Mouse (Mus musculus) olfactory bulb, adult 2 months (tissue): ENCODE measurements around the gene Prmt9. TPM values are rescaled to one million over a fixed set of nuclear protein-coding genes. Genes with fewer than 3 reads are reported as not detected.

Source experiments
- H3K27ac ChIP-seq: fragments of 200-500 bp; 2 replicates; pipeline ENCODE4 v1.5.1; 2012; ENCODE audit warnings: low read depth, low read length; ENCODE audit not compliant: insufficient read depth
- H3K4me1 ChIP-seq: fragments of 200-500 bp; 2 replicates; pipeline ENCODE4 v1.6.1; 2012; ENCODE audit warnings: low read length; ENCODE audit not compliant: control insufficient read depth, insufficient read depth
- H3K4me3 ChIP-seq: fragments of 200-500 bp; 2 replicates; pipeline ENCODE4 v1.5.1; 2012; ENCODE audit warnings: mild to moderate bottlenecking, low read depth, low read length, moderate library complexity; ENCODE audit not compliant: insufficient read depth
- CTCF ChIP-seq: fragments of 200-500 bp; IDR thresholded peaks from 2 replicates; pipeline ENCODE4 v1.5.1; 2012; ENCODE audit warnings: low read depth, mild to moderate bottlenecking, low read length, moderate library complexity; ENCODE audit not compliant: insufficient read depth
- POLR2A ChIP-seq: fragments of 200-500 bp; IDR thresholded peaks from 2 replicates; pipeline ENCODE4 v1.6.1; 2012; ENCODE audit warnings: mild to moderate bottlenecking, low read depth, low read length, moderate library complexity; ENCODE audit not compliant: insufficient read depth
- WGBS: fragments of 180-500 bp; shearing (Covaris S2); methylation state at CpG from one replicate; pipeline ENCODE4 v1.1.7; 2018; 5-methylcytosine and 5-hydroxymethylcytosine counted together
- polyA plus RNA-seq: library from polyadenylated mRNA; stranded (reverse); fragments of >200 nt; gene quantifications from 2 replicates; pipeline ENCODE4 v1.2.4, GENCODE M21; 2012; ENCODE audit warnings: low replicate concordance; ENCODE audit not compliant: missing spikeins, insufficient read depth, insufficient read length

Prmt9 gene
- not detected in 2 replicates for polyA plus RNA-seq

DNA sequence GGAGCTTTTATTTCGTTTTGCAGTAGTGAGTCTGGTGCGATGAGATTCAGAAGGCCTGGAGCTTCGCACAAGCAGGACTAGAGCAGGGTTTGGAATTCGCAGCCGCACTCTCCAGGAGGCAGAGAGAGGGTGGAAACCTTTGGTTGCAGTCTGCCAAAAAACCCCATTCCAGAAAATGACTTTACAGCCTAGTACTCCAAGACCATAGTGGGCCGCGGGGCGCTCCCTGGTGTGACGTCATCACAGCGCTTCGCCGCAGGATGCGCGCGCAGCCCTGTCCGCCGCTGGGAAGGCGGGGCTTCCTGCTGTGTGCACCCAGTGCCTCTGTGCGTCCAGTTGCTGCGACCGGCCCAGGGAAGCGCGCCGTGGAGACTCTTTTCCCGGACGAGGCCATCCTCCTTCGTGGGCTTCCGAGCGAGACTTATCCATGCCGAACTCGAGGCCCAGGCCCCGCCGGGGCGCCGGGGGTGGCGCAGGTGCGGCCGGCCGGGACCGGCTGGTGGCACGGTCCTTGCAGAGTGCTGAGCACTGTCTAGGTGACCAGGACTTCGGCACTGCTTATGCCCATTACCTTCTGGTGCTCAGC is at the start of gene Prmt9:
TSS of gene Prmt9 (plus strand) at position 277 of the 586 bp plus-strand sequence.
- peak within 1 kb of the TSS; percentile 63 for H3K27ac ChIP-seq
- no peak for TF ChIP-seq CTCF
- TF ChIP-seq POLR2A = peak; percentile 78
- WGBS = 2% methylated on average over 42 of the region's 42 CpGs
- peaks cover 3% of the 10 kb centered on the region; the same call in 1 of the 2 replicates for H3K4me1 ChIP-seq
- peak within 1 kb of the TSS; percentile 80 for H3K4me3 ChIP-seq

DNA sequence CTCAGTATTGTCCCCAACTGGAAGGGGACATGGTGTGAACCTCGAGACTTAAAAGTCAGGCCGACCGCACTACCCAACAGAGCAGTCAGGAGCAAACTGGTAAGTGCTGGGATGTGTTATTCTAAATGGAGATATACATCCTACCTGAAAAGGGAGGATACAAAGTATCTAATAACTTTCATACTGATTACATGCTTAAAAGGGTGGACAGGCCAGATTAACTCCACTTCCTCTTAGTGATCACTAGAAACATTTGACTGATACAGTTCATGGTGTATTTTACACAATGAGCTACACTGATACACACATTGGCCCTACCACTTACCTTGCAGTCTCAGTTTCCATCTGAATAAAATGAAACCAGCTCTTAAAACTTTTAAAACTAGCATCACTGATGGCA is 48.9 kb upstream of the Prmt9 start:
- no peak overlapping the region for H3K4me3 ChIP-seq
- no peaks in the 10 kb centered on the region for H3K4me1 ChIP-seq
- H3K27ac ChIP-seq = no peak overlapping the region
- TF ChIP-seq POLR2A (no peak), CTCF (no peak)
- WGBS = 97% methylated on average over 3 of the region's 3 CpGs

DNA sequence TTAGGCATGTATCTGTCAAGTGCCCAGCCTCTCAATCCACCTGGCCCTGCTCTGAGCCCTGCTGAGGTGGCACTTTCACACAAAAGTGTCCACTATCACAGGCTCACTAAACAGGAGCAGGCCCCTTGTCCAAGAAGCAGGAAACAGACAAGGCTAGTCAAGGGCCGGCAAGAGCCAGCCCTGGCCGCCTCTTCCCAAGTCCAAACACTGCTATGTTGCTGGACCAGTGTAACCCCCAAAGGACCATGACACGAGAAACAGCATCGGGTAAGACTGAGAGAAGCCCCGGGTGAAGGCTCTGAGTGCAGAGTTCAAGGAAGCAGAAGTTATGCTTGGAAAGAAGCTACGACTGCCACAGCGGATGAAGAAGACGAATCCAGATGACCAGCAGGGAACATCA is 48.1 kb upstream of the Prmt9 start:
- 92% methylated on average over 8 of the region's 8 CpGs for WGBS
- no peak overlapping the region for H3K27ac ChIP-seq
- no peak overlapping the region for H3K4me3 ChIP-seq
- TF ChIP-seq CTCF = no peak
- no peak for TF ChIP-seq POLR2A
- no peaks in the 10 kb centered on the region for H3K4me1 ChIP-seq

DNA sequence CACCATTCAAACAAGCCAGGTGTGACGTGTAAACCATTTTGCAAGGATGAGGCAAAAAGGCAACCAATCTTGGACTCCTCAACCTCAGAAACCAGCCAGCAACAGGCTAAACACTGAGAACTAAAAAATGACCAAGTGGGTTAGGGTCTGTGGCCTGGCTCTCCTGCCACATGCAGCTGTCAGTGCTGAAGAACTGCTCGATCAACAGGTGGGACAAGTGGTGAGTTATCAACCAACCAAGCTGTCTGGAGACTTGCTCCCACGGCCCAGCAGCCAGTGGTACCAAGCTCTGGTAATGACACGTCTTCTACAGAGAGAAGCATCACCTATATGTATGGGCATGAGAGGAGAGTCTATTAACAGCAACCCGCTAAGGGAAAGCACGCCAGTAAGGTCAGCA is 46.6 kb upstream of the Prmt9 start:
- no peak overlapping the region for H3K4me3 ChIP-seq
- no peak for TF ChIP-seq CTCF
- TF ChIP-seq POLR2A = no peak
- WGBS = 98% methylated on average over 6 of the region's 6 CpGs
- no peak overlapping the region for H3K27ac ChIP-seq
- H3K4me1 ChIP-seq = no peaks in the 10 kb centered on the region

DNA sequence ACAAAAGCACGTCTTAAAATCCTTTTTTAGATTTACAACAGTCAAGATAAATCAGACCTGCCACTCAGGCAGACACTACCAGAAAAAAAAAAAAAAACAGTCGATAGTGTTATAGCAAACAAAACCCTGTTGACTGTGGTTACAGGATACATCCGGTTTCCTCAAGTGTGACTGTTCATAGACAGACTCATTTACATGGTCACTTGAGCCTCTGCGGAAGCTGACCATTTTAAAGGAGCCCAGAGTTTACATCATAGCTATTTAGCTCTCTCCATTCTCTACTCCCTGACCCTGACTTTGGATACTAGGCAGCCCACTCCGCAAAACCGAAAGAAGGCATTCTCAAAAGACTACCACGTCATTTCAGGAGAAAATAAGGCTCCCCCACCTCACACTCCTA is 42.7 kb upstream of the Prmt9 start:
- WGBS = 82% methylated on average over 7 of the region's 7 CpGs
- Histone ChIP-seq H3K4me3 (no peak overlapping the region), H3K4me1 (no peaks in the 10 kb centered on the region), H3K27ac (no peak overlapping the region)
- no peak for TF ChIP-seq CTCF
- no peak for TF ChIP-seq POLR2A

DNA sequence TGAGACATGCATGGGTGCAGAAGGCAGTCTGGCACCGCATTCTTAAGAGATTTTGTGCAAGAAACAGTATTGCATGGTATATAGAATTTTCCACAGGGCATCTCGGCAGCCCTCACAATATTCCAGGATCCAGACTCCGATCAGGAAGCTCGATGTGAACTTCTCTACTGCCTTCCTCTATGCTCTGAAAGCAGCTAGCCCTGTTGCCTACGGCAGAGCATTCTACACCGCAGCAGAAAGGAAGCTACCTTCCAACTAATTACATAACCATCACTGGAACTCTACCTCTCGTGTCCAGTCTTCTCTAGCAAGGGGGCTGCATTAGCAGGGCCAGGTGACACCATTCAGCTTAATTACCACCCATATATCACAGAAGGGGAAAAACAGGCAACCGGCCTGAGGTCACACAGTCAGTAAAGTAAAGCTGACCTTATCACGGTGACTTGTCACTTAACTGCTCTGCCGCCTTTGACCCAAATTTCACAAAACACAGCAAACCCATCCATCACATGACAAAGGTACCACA is 41.6 kb upstream of the Prmt9 start:
- no peak overlapping the region for H3K27ac ChIP-seq
- 94% methylated on average over 10 of the region's 10 CpGs for WGBS
- no peak for TF ChIP-seq CTCF
- TF ChIP-seq POLR2A = no peak
- no peak overlapping the region for H3K4me3 ChIP-seq
- H3K4me1 ChIP-seq = no peaks in the 10 kb centered on the region

DNA sequence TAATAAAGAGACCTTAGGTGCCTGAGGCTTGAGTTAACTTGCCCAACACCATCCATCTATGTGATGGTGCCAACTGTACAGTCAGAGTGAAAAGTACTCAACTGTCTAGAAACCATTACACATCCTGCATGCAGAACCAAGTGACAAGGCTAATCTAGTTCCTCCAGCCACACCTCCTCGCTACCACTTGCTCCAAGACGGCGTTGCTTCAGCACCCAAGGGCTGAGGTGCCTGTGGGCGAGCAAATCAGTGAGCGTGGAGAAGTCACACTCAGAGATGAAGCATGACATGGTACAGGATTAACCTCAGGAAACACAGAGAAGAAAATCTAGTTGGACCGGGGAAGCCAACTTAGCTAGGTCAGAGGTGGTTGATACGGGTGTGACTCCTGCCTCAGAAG is 40.2 kb upstream of the Prmt9 start:
- no peaks in the 10 kb centered on the region for H3K4me1 ChIP-seq
- 95% methylated on average over 7 of the region's 7 CpGs for WGBS
- no peak for TF ChIP-seq CTCF
- no peak for TF ChIP-seq POLR2A

DNA sequence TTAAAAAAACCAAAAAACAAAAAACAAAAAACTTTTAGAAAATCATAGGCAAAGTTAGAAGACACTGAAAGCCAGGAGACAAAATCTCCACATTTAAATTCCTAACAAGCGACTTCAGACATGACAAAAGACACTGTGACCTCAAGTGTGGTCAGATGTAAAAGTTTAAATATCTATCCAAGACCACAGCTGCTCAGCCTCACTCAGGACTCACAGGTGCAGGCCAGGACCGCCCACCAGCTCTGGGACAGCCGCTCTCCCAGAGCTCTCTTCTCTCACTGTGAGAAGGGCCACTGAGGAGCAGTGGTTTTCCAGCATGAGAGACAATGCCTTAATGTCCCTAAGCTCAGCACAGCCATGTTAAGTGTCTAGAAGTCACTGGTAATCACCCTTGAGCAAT is 38.8 kb upstream of the Prmt9 start:
- no peak overlapping the region for H3K4me3 ChIP-seq
- H3K4me1 ChIP-seq = no peaks in the 10 kb centered on the region
- H3K27ac ChIP-seq = no peak overlapping the region
- TF ChIP-seq CTCF (no peak), POLR2A (no peak)
- 89% methylated on average over 3 of the region's 3 CpGs for whole genome bisulfite sequencing

More for the DNA sequence above, 40.2 kb upstream of the Prmt9 start:
- Histone ChIP-seq H3K27ac (no peak overlapping the region), H3K4me3 (no peak overlapping the region)

DNA sequence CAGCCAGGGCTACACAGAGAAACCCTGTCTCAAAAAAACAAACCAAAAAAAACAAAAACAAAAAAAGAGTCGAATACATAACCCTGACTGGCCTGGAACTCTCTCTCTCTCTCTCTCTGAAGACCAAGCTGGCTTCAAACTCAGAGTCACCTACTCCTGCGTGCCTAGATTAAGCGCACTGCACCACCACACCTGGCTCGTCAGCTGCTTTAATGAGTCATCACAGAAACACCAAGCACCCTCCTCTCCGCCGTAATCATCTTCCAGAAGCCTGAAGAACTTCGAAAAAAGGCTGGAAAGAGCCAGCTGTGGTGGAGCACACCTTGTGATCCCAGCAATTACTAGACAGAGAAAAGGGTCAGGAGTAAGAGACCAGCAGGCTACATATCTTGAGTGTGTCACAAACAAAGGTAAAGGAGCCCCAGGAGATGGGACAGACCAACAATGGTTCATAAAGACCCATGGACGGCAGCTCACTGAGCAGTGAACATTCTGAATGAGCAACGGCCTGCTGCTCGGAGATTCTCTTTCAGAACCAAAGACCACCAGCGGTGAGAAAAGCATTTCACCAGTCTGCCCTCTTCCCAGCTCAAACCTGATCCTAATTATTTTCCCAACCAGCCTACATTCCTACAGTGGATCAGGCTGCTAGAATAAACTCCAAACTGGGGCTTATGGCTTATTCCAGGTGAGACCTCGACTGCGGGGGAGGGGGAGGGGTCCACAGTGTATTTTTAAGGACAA is 37.3 kb upstream of the Prmt9 start:
- no peak overlapping the region for H3K27ac ChIP-seq
- H3K4me1 ChIP-seq = peaks cover 5% of the 10 kb centered on the region
- no peak overlapping the region for H3K4me3 ChIP-seq
- no peak for TF ChIP-seq CTCF
- TF ChIP-seq POLR2A = no peak
- 51% methylated on average over 13 of the region's 13 CpGs for WGBS

DNA sequence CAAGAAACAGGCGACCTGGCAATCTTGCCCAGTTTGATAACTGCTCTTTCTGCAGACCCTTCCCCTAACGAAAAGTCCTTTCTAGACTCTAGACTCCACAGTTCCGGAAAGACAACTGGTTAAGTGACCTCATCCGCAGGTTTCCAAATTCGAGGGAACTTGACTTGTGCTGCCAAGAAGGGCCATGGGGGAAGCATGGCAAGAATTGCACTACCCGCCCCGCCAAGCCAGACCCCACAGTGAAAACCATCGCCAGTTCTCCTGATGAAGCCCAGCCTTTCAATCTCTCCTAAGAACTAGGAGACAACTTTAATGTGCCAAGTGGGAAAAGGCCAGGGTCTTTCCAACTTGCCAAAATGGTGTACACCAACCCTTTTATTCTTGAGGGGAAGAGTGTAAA is 34.0 kb upstream of the Prmt9 start:
- WGBS = 82% methylated on average over 8 of the region's 8 CpGs
- Histone ChIP-seq H3K27ac (no peak overlapping the region), H3K4me3 (no peak overlapping the region), H3K4me1 (peaks cover 9% of the 10 kb centered on the region)
- TF ChIP-seq CTCF (no peak), POLR2A (no peak)
